Mouse (Mus musculus) megakaryocyte, embryonic 14.5 days (primary cell): ENCODE results near the gene Zbtb16.

Source experiments
- FLI1 ChIP-seq: IDR thresholded peaks from 2 replicates; pipeline ENCODE4 v1.6.1; 2012; ENCODE audit warnings: low read length, inconsistent platforms, mixed read lengths
- GATA1 ChIP-seq: IDR thresholded peaks from 3 replicates; pipeline ENCODE4 v1.6.1; 2012; ENCODE audit warnings: mixed read lengths, low read length, inconsistent platforms, borderline replicate concordance

- TF ChIP-seq GATA1 (no peak), FLI1 (no peak)
Measured at GRCm38 (mm10) chr9:48725161-48725560, 110.9 kb downstream of the Zbtb16 start.
